Mouse (Mus musculus): ENCODE measurements around the gene Trrap. TPM values are rescaled to one million over a fixed set of nuclear protein-coding genes. Genes with fewer than 3 reads are reported as not detected.

The Trrap gene
- polyA plus RNA-seq, 1 experiment, result 109 TPM

DNA sequence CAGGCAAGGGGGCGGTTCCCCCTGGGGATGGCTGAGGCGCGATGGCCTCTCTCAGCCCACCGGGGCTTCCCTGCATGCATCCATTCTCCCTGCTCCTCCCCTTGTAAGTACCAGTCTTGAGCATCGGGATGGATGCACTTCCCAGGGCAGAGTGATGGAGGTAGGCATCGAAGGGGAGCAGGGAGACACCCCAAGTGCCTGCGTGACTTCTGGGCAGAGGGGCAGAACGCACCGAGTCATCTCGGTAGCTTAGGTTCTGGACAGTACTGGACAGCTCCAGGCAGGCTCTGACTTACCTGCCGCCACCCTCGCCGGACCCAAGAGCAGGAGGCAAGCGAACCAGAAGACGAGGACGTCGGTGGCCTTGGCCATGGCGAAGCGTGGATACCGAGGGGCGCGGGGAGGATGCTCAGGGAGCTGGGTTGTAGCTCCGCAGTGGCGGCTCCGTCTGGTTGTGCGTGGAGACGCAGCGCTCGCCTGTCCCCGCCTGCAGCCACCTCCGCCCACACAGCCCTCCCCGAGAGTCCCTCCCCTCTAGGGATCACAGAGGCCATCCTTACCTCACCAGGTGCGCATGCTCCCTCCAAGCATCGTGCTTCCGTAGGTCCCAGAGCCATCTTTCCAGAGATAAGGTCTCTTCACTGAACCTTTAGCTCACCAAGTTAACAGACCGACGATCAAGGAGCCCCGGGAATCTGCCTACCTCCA is 6.2 kb upstream of the Trrap start, which contains the start of gene Tmem130:
Gene Tmem130 (minus strand): TSS at position 658 of the 708 bp plus-strand sequence.
- Histone ChIP-seq H3K27me3 (ENCODE audit: control insufficient read depth, insufficient read depth, low read length) (no peaks in the 10 kb centered on the region), H3K27ac (ENCODE audit: control insufficient read depth, insufficient read depth, low read depth, low read length) (no peak within 1 kb of the TSS), H3K4me1 (ENCODE audit: control insufficient read depth, insufficient read depth, low read length) (peaks cover 6% of the 10 kb centered on the region; the same call in 1 of the 2 replicates), H3K4me3 (ENCODE audit: control insufficient read depth, low read depth, low read length) (peak within 1 kb of the TSS; percentile 42), H3K36me3 (ENCODE audit: control insufficient read depth, insufficient read depth, low read length) (no peaks in the 10 kb centered on the region)
- TF ChIP-seq CTCF (IDR thresholded peaks at IDR 0.05; ENCODE audit: control insufficient read depth, insufficient read depth, insufficient replicate concordance, low read depth, low read length) (no peak), POLR2A (IDR thresholded peaks at IDR 0.05; ENCODE audit: control insufficient read depth, low read depth, low read length) (no peak)

DNA sequence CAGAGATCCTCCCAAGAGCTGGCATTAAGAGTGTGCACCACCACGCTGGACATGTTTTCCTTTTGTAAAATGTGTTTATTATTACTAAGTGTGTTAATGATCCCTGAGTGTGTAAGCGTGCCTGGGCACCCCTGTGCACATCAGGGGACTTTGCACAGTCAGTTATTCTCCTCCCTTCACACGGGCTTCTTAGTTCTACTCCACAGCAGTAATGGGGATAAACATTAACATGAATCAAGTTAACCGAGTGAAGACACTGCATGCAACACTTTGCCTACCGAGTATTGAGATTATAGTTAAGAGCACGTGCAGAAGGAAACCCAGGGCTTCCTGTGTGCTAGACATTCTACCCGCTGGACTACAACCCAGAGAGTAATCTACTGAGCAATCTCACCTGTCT is 1.5 kb upstream of the Trrap start:
- Histone ChIP-seq H3K4me1 (ENCODE audit: control insufficient read depth, insufficient read depth, low read length) (peaks cover 15% of the 10 kb centered on the region), H3K27me3 (ENCODE audit: control insufficient read depth, insufficient read depth, low read length) (no peaks in the 10 kb centered on the region), H3K36me3 (ENCODE audit: control insufficient read depth, insufficient read depth, low read length) (no peaks in the 10 kb centered on the region), H3K4me3 (ENCODE audit: control insufficient read depth, low read depth, low read length) (no peak overlapping the region), H3K27ac (ENCODE audit: control insufficient read depth, insufficient read depth, low read depth, low read length) (0 out of 2 replicates have a peak overlapping the region, but pooled peaks have one; percentile 31)
- no peak for TF ChIP-seq CTCF (IDR thresholded peaks at IDR 0.05; ENCODE audit: control insufficient read depth, insufficient read depth, insufficient replicate concordance, low read depth, low read length)
- no peak for TF ChIP-seq POLR2A (IDR thresholded peaks at IDR 0.05; ENCODE audit: control insufficient read depth, low read depth, low read length)

DNA sequence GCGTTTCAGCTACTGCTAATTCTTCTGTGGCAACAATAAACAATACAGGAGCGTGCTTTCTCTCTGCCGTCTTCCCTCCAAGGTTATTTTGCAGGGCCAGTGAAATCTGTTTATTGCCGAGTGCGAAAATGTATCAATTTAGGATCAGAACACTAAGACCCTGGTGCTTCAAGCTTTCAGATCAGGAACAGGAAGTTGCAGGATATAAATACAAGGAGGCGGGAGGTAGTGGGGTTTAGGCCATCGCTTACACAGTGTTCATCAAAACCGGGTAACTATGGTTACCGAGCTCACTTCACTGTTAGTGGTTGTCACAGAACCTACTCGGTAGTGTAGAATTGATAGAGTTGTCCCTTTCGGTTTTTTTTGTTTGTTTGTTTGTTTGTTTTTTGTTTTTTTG is 886 bp upstream of the Trrap start:
- TF ChIP-seq POLR2A (IDR thresholded peaks at IDR 0.05; ENCODE audit: control insufficient read depth, low read depth, low read length) (no peak), CTCF (IDR thresholded peaks at IDR 0.05; ENCODE audit: control insufficient read depth, insufficient read depth, insufficient replicate concordance, low read depth, low read length) (no peak)
- no peaks in the 10 kb centered on the region for H3K36me3 ChIP-seq (ENCODE audit: control insufficient read depth, insufficient read depth, low read length)
- H3K4me1 ChIP-seq (ENCODE audit: control insufficient read depth, insufficient read depth, low read length), result peaks cover 12% of the 10 kb centered on the region
- no peak overlapping the region for H3K27ac ChIP-seq (ENCODE audit: control insufficient read depth, insufficient read depth, low read depth, low read length)
- no peaks in the 10 kb centered on the region for H3K27me3 ChIP-seq (ENCODE audit: control insufficient read depth, insufficient read depth, low read length)
- no peak overlapping the region for H3K4me3 ChIP-seq (ENCODE audit: control insufficient read depth, low read depth, low read length)

DNA sequence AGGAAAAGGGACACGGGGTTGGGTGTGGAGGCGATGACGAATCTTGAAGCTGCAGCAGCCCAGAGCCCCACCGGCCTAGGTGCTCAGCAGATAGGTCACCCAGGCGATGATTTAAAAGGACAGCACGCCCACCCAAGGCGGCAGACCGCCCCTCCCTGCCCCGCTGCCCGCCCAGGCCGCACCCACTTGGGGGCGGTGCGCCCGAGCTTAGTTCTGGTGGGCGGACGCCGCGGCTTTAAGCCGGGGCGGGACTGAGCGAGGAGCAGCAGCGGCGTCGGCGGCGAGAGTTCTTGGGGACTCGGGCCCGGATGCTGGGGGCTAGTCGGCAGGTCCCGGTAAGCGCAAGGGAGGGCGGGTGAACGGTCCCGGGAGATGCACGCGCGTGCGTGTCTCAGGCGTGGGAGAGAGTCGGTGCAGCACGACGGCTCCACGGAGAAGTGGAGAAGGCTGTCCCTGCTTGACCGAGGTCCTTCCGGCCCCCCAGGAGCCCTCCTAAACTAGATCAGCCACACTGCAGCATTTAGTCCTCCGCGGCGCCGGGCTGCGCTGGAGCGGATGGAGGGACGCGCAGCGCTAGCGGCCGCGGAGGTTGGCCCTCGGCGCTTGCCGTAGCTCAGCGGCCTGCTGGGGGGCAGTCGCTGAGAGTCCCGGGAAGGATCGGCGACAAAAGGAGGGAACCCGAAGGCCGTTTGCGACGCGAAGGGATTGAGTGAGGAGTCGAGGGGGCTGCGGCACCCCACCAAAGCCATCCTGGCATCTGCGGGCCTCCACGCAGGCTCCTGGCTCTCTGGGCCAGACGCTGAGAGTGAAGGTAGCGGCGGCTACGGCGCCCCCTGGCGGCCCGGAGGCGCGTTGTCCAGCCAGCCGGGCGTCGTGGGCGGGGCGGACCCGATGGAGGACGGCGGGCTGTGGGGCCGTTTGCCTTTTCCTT is 644 bp downstream of the Trrap start:
- no peaks in the 10 kb centered on the region for H3K27me3 ChIP-seq (ENCODE audit: control insufficient read depth, insufficient read depth, low read length)
- H3K27ac ChIP-seq (ENCODE audit: control insufficient read depth, insufficient read depth, low read depth, low read length), result peak overlapping the region; percentile 87
- peak overlapping the region; percentile 83 for H3K4me3 ChIP-seq (ENCODE audit: control insufficient read depth, low read depth, low read length)
- TF ChIP-seq CTCF (IDR thresholded peaks at IDR 0.05; ENCODE audit: control insufficient read depth, insufficient read depth, insufficient replicate concordance, low read depth, low read length), result peak; percentile 80
- TF ChIP-seq POLR2A (IDR thresholded peaks at IDR 0.05; ENCODE audit: control insufficient read depth, low read depth, low read length), result peak; percentile 61
- no peaks in the 10 kb centered on the region for H3K36me3 ChIP-seq (ENCODE audit: control insufficient read depth, insufficient read depth, low read length)
- peaks cover 12% of the 10 kb centered on the region for H3K4me1 ChIP-seq (ENCODE audit: control insufficient read depth, insufficient read depth, low read length)

DNA sequence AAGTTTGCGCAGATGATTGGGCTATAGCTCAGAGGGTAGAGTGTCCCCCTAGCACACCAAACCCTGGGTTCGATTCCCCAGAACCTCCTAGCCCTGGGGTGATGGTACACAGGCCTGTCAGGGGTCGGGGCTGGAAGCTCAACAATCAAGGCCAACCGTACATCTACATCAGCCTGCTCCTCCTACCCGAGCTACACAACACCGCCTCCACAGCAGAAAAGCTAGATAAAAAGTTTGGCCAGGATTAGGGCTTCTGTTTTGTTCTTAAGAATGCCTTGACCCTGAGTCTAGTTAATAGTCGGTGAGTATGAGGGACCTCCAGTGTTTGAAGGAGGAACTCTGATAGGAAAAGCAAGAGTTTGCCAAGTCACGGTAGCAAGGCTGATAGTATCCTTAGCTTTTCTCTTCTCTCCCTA is 1.5 kb downstream of the Trrap start:
- H3K36me3 ChIP-seq (ENCODE audit: control insufficient read depth, insufficient read depth, low read length), result peaks cover 2% of the 10 kb centered on the region; the same call in 1 of the 2 replicates
- peak overlapping the region; percentile 83 for H3K4me3 ChIP-seq (ENCODE audit: control insufficient read depth, low read depth, low read length)
- TF ChIP-seq POLR2A (IDR thresholded peaks at IDR 0.05; ENCODE audit: control insufficient read depth, low read depth, low read length), result no peak
- TF ChIP-seq CTCF (IDR thresholded peaks at IDR 0.05; ENCODE audit: control insufficient read depth, insufficient read depth, insufficient replicate concordance, low read depth, low read length), result no peak
- peak overlapping the region; percentile 87 for H3K27ac ChIP-seq (ENCODE audit: control insufficient read depth, insufficient read depth, low read depth, low read length)
- peaks cover 12% of the 10 kb centered on the region for H3K4me1 ChIP-seq (ENCODE audit: control insufficient read depth, insufficient read depth, low read length)
- no peaks in the 10 kb centered on the region for H3K27me3 ChIP-seq (ENCODE audit: control insufficient read depth, insufficient read depth, low read length)

DNA sequence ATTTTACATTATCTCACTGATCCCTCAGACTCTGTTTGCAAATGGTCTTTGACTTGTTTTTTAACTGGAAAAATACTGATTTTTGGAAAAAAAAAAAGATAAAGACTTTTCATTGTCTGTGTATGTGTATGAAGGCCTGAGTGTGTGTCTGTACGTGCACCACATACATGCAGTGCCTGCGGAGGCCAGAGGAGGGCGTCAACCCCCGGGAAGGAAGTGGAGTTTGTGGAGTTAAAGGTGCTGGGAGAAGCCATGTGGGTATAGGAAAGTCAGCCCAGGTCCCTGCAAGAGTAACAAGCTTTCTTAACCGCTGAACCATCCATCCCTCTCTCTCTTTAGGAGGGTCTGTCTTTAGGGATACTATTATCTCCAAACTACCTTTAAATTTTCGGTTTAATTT is 5.7 kb downstream of the Trrap start:
- Histone ChIP-seq H3K27me3 (ENCODE audit: control insufficient read depth, insufficient read depth, low read length) (no peaks in the 10 kb centered on the region), H3K4me3 (ENCODE audit: control insufficient read depth, low read depth, low read length) (no peak overlapping the region), H3K4me1 (ENCODE audit: control insufficient read depth, insufficient read depth, low read length) (peaks cover 7% of the 10 kb centered on the region), H3K27ac (ENCODE audit: control insufficient read depth, insufficient read depth, low read depth, low read length) (no peak overlapping the region), H3K36me3 (ENCODE audit: control insufficient read depth, insufficient read depth, low read length) (peaks cover 9% of the 10 kb centered on the region; the same call in 1 of the 2 replicates)
- TF ChIP-seq POLR2A (IDR thresholded peaks at IDR 0.05; ENCODE audit: control insufficient read depth, low read depth, low read length) (no peak), CTCF (IDR thresholded peaks at IDR 0.05; ENCODE audit: control insufficient read depth, insufficient read depth, insufficient replicate concordance, low read depth, low read length) (peak; percentile 25; the same call in 1 of the 2 replicates)

DNA sequence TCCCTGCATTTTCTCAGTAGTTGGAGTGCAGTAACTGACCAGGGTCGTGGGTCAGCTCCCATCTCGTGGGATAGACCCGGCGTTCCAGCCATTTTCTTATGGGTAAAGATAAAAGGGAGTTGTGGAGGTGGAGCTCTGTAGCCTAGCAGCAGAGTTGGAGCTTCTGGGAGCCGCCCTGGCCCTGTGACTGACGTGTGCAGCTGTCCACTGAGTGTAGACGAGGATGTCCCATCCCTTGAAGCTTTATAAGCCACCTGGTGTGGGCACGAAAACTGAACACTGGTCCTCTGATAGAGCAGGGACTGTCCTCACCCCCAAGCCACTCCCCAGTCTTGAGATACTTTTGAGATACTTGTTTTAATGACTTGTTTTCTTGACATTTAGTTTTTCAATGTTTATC is 13.1 kb downstream of the Trrap start:
- Histone ChIP-seq H3K4me1 (ENCODE audit: control insufficient read depth, insufficient read depth, low read length) (no peaks in the 10 kb centered on the region), H3K36me3 (ENCODE audit: control insufficient read depth, insufficient read depth, low read length) (peaks cover 7% of the 10 kb centered on the region), H3K27me3 (ENCODE audit: control insufficient read depth, insufficient read depth, low read length) (no peaks in the 10 kb centered on the region), H3K27ac (ENCODE audit: control insufficient read depth, insufficient read depth, low read depth, low read length) (no peak overlapping the region), H3K4me3 (ENCODE audit: control insufficient read depth, low read depth, low read length) (no peak overlapping the region)
- TF ChIP-seq POLR2A (IDR thresholded peaks at IDR 0.05; ENCODE audit: control insufficient read depth, low read depth, low read length), result no peak
- TF ChIP-seq CTCF (IDR thresholded peaks at IDR 0.05; ENCODE audit: control insufficient read depth, insufficient read depth, insufficient replicate concordance, low read depth, low read length), result no peak

Measured in testis, adult 2 months (tissue).